Comparison of ENCODE assay signal across 8 mouse cellular contexts in the genomic region with DNA sequence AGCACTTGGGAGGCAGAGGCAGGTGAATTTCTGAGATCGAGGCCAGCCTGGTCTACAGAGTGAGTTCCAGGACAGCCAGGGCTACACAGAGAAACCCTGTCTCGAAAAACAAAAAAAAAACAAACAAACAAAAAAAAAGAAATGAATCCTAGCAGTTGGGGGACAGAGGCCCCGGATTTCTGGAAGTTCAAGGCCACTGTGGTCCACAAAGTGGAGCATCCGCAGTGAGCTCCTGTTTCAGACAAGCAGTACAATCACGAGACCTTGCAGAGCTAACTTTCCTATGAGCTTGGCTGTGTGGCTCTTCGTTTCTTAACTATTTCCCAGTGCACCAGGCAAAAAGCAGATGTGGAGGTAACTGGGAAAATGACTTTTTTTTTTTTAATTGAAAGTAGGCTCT. TPM values are rescaled to one million over a fixed set of nuclear protein-coding genes. Genes with fewer than 3 reads are reported as not detected.
DNase-seq lines count a peak whose midpoint lies in the region; ATAC-seq and TF ChIP-seq lines count a peak whose summit lies in the region.
"Not testable (repeated sequence)": the region's sequence is repeated elsewhere in the genome, so short reads cannot be mapped to it uniquely, and the experiment has no call there.
"Had no signal": no experiment of that assay in that cellular context is flagged by ENCODE, and none has a peak within 500 bp of the region (broad histone marks: within the 10 kb centered on the region; RNA-seq: fewer than 3 reads in every experiment).

No protein-coding gene starts in this region.

- not testable (repeated sequence) for ATAC-seq in heart, embryonic 14.5 days (ENCODE audit: insufficient number of reproducible peaks, insufficient read depth, low FRiP score, low read depth); intestine, embryonic 15.5 days; limb, embryonic 14.5 days (ENCODE audit: low FRiP score, low read depth); lung, postnatal 0 days; neural tube, embryonic 13.5 days (ENCODE audit: low read depth)

- peak overlapping the region; percentile 97 for H3K27ac ChIP-seq in forebrain, embryonic 10.5 days
- H3K27ac ChIP-seq in heart, embryonic 14.5 days (replicated peaks in 1 of 2; ENCODE audit: control insufficient read depth in 1 of 2, insufficient read depth in 1 of 2, low read depth in 2 of 2, low read length in 2 of 2); limb, embryonic 14.5 days (replicated peaks; ENCODE audit: low read depth, low read length); lung, postnatal 0 days (ENCODE audit: low read length): not testable (repeated sequence)
- 0 out of 2 replicates have a peak overlapping the region, but pooled peaks have one; percentile 10 for H3K27ac ChIP-seq in intestine, embryonic 15.5 days
- H3K27ac ChIP-seq in neural tube, embryonic 13.5 days (replicated peaks): peak overlapping the region; percentile 97

- H3K4me3 ChIP-seq in forebrain, embryonic 10.5 days: peak overlapping the region; percentile 98
- peak overlapping the region; percentile 91 to 99 for H3K4me3 ChIP-seq in heart, embryonic 14.5 days (ENCODE audit: control insufficient read depth in 1 of 2, insufficient read depth in 1 of 2, low read depth in 1 of 2, low read length in 2 of 2)
- peak overlapping the region; percentile 97 for H3K4me3 ChIP-seq in intestine, embryonic 15.5 days (replicated peaks)
- peak overlapping the region; percentile 97 for H3K4me3 ChIP-seq in limb, embryonic 14.5 days (replicated peaks; ENCODE audit: low read length)
- H3K4me3 ChIP-seq in lung, postnatal 0 days (ENCODE audit: low read depth, low read length): peak overlapping the region; percentile 86; the same call in 1 of the 2 replicates
- H3K4me3 ChIP-seq in neural tube, embryonic 13.5 days: peak overlapping the region; percentile 97

- H3K4me2 ChIP-seq in heart, embryonic 14.5 days (ENCODE audit: low read length): peak overlapping the region; percentile 95
- H3K4me2 ChIP-seq in intestine, embryonic 15.5 days (replicated peaks): peak overlapping the region; percentile 79
- peak overlapping the region; percentile 88 for H3K4me2 ChIP-seq in limb, embryonic 14.5 days (replicated peaks; ENCODE audit: low read depth, low read length, severe bottlenecking)
- H3K4me2 ChIP-seq in lung, postnatal 0 days (replicated peaks; ENCODE audit: low read depth, low read length): peak overlapping the region; percentile 82
- peak overlapping the region; percentile 99 for H3K4me2 ChIP-seq in neural tube, embryonic 13.5 days

- H3K9ac ChIP-seq in heart, embryonic 14.5 days (ENCODE audit: low read length); intestine, embryonic 15.5 days: not testable (repeated sequence)
- H3K9ac ChIP-seq in limb, embryonic 14.5 days (ENCODE audit: low read depth, low read length, severe bottlenecking): peak overlapping the region; percentile 95; the same call in 1 of the 2 replicates
- H3K9ac ChIP-seq in lung, postnatal 0 days (replicated peaks; ENCODE audit: low read depth): peak overlapping the region; percentile 93; the same call in 1 of the 2 replicates
- peak overlapping the region; percentile 88 for H3K9ac ChIP-seq in neural tube, embryonic 13.5 days

- TF ChIP-seq POLR2A in limb, embryonic 14.5 days (IDR thresholded peaks at IDR 0.05; ENCODE audit: borderline replicate concordance, extremely low read depth, insufficient read depth, insufficient read length): not testable (repeated sequence)

- peaks cover 71% of the 10 kb centered on the region for H3K36me3 ChIP-seq in forebrain, embryonic 10.5 days (replicated peaks)
- H3K36me3 ChIP-seq in heart, embryonic 14.5 days (ENCODE audit: control insufficient read depth, insufficient read depth, low read length): peaks cover 62% of the 10 kb centered on the region
- H3K36me3 ChIP-seq in intestine, embryonic 15.5 days: peaks cover 22% of the 10 kb centered on the region
- H3K36me3 ChIP-seq in limb, embryonic 14.5 days (ENCODE audit: control insufficient read depth, insufficient read depth, low read length): peaks cover 47% of the 10 kb centered on the region
- H3K36me3 ChIP-seq in lung, postnatal 0 days (ENCODE audit: insufficient read depth, low read length): peaks cover 11% of the 10 kb centered on the region; the same call in 1 of the 2 replicates
- H3K36me3 ChIP-seq in neural tube, embryonic 13.5 days: peaks cover 45% of the 10 kb centered on the region

- H3K27me3 ChIP-seq in forebrain, embryonic 10.5 days (ENCODE audit: poor library complexity, severe bottlenecking); heart, embryonic 14.5 days (ENCODE audit: control insufficient read depth, insufficient read depth, low read length); intestine, embryonic 15.5 days (replicated peaks); limb, embryonic 14.5 days (ENCODE audit: control insufficient read depth, insufficient read depth, low read length); lung, postnatal 0 days (replicated peaks; ENCODE audit: insufficient read depth, low read length); neural tube, embryonic 13.5 days: not testable (repeated sequence)

- peaks cover 39% of the 10 kb centered on the region for H3K4me1 ChIP-seq in forebrain, embryonic 10.5 days
- H3K4me1 ChIP-seq in heart, embryonic 14.5 days (ENCODE audit: control insufficient read depth in 2 of 2, insufficient read depth in 2 of 2, low read length in 2 of 2): peaks cover 7 to 27% of the 10 kb centered on the region in 2 experiments
- H3K4me1 ChIP-seq in intestine, embryonic 15.5 days (replicated peaks): peaks cover 26% of the 10 kb centered on the region
- H3K4me1 ChIP-seq in limb, embryonic 14.5 days (ENCODE audit: control insufficient read depth, insufficient read depth, low read length): peaks cover 13% of the 10 kb centered on the region
- peaks cover 13% of the 10 kb centered on the region; the same call in 1 of the 2 replicates for H3K4me1 ChIP-seq in lung, postnatal 0 days (ENCODE audit: insufficient read depth, low read depth, low read length)
- peaks cover 35% of the 10 kb centered on the region for H3K4me1 ChIP-seq in neural tube, embryonic 13.5 days (replicated peaks)

- peak; percentile 20 for DNase-seq in adrenal gland, adult 2 months
- not testable (repeated sequence) for DNase-seq in forebrain, embryonic 10.5 days (ENCODE audit: extremely low spot score, low spot score); limb, embryonic 14.5 days (ENCODE audit: low spot score); lung, postnatal 0 days (ENCODE audit: low spot score)

- H3K9me3 ChIP-seq in forebrain, embryonic 10.5 days; heart, embryonic 14.5 days (ENCODE audit: control insufficient read depth, low read length); intestine, embryonic 15.5 days; limb, embryonic 14.5 days (ENCODE audit: control insufficient read depth, low read length); lung, postnatal 0 days (ENCODE audit: low read length); neural tube, embryonic 13.5 days: not testable (repeated sequence)

- TF ChIP-seq CTCF in lung, postnatal 0 days (IDR thresholded peaks at IDR 0.05): not testable (repeated sequence)

- WGBS in forebrain, embryonic 10.5 days: 87% methylated on average over 6 of the region's 6 CpGs
- WGBS in heart, embryonic 14.5 days: 87% methylated on average over 6 of the region's 6 CpGs
- WGBS in intestine, embryonic 15.5 days: 75% methylated on average over 6 of the region's 6 CpGs
- 82% methylated on average over 6 of the region's 6 CpGs for WGBS in limb, embryonic 14.5 days
- WGBS in lung, postnatal 0 days: 80% methylated on average over 6 of the region's 6 CpGs
- WGBS in neural tube, embryonic 13.5 days: 86% methylated on average over 6 of the region's 6 CpGs

- not testable (repeated sequence) for TF ChIP-seq EP300 in lung, postnatal 0 days (IDR thresholded peaks at IDR 0.05)

RNA-seq across cellular contexts. Expression of a gene that starts 0.6 kb away (rescaled TPM):
- total RNA-seq in adrenal gland, adult 2 months (2021): 1,000 to 10,000 TPM; 1,627 to 1,685 TPM
- 619 and 1,322 TPM in 2 replicates for polyA plus RNA-seq in adrenal gland, adult 2 months (2012; rRNA removed)
- polyA plus RNA-seq in forebrain, embryonic 10.5 days (2016; fragmentation: Nextera tagmentation; extraction: Ambion mirVana): 879 and 899 TPM in 2 replicates
- polyA plus RNA-seq in heart, embryonic 14.5 days (2014; fragmentation: Nextera tagmentation; extraction: Ambion mirVana): 900 and 1,040 TPM in 2 replicates
- 957 and 992 TPM in 2 replicates for polyA plus RNA-seq in intestine, embryonic 15.5 days (2015; fragmentation: Nextera tagmentation; extraction: Ambion mirVana)
- 1,215 and 1,844 TPM in 2 replicates for polyA plus RNA-seq in limb, embryonic 14.5 days (2012; rRNA removed)
- 1,031 and 1,113 TPM in 2 replicates for polyA plus RNA-seq in limb, embryonic 14.5 days (2014; fragmentation: Nextera tagmentation; extraction: Ambion mirVana)
- polyA plus RNA-seq in lung, postnatal 0 days (2015; fragmentation: Nextera tagmentation; extraction: Ambion mirVana): 723 and 836 TPM in 2 replicates
- 787 and 800 TPM in 2 replicates for polyA plus RNA-seq in neural tube, embryonic 13.5 days (2015; fragmentation: Nextera tagmentation; extraction: Ambion mirVana)

RNA-seq across cellular contexts. Expression of a gene that starts 4.6 kb away (rescaled TPM):
- total RNA-seq in adrenal gland, adult 2 months (2021): 100 to 1,000 TPM; 148 to 164 TPM
- polyA plus RNA-seq in adrenal gland, adult 2 months (2012; rRNA removed): 327 and 373 TPM in 2 replicates
- 126 and 136 TPM in 2 replicates for polyA plus RNA-seq in forebrain, embryonic 10.5 days (2016; fragmentation: Nextera tagmentation; extraction: Ambion mirVana)
- polyA plus RNA-seq in heart, embryonic 14.5 days (2014; fragmentation: Nextera tagmentation; extraction: Ambion mirVana): 129 and 138 TPM in 2 replicates
- 121 and 132 TPM in 2 replicates for polyA plus RNA-seq in intestine, embryonic 15.5 days (2015; fragmentation: Nextera tagmentation; extraction: Ambion mirVana)
- polyA plus RNA-seq in limb, embryonic 14.5 days (2012; rRNA removed): 154 and 175 TPM in 2 replicates
- polyA plus RNA-seq in limb, embryonic 14.5 days (2014; fragmentation: Nextera tagmentation; extraction: Ambion mirVana): 152 and 156 TPM in 2 replicates
- polyA plus RNA-seq in lung, postnatal 0 days (2015; fragmentation: Nextera tagmentation; extraction: Ambion mirVana): 103 and 117 TPM in 2 replicates
- polyA plus RNA-seq in neural tube, embryonic 13.5 days (2015; fragmentation: Nextera tagmentation; extraction: Ambion mirVana): 143 and 153 TPM in 2 replicates

RNA-seq across cellular contexts. Expression of a gene that starts 16.4 kb away (rescaled TPM):
- total RNA-seq in adrenal gland, adult 2 months (2021): 100 to 1,000 TPM; 269 to 287 TPM
- polyA plus RNA-seq in adrenal gland, adult 2 months (2012; rRNA removed): 602 and 610 TPM in 2 replicates
- 295 and 303 TPM in 2 replicates for polyA plus RNA-seq in forebrain, embryonic 10.5 days (2016; fragmentation: Nextera tagmentation; extraction: Ambion mirVana)
- polyA plus RNA-seq in heart, embryonic 14.5 days (2014; fragmentation: Nextera tagmentation; extraction: Ambion mirVana): 189 and 209 TPM in 2 replicates
- 277 and 331 TPM in 2 replicates for polyA plus RNA-seq in intestine, embryonic 15.5 days (2015; fragmentation: Nextera tagmentation; extraction: Ambion mirVana)
- polyA plus RNA-seq in limb, embryonic 14.5 days (2012; rRNA removed): 363 and 431 TPM in 2 replicates
- 219 and 248 TPM in 2 replicates for polyA plus RNA-seq in limb, embryonic 14.5 days (2014; fragmentation: Nextera tagmentation; extraction: Ambion mirVana)
- polyA plus RNA-seq in lung, postnatal 0 days (2015; fragmentation: Nextera tagmentation; extraction: Ambion mirVana): 222 and 228 TPM in 2 replicates
- 347 and 358 TPM in 2 replicates for polyA plus RNA-seq in neural tube, embryonic 13.5 days (2015; fragmentation: Nextera tagmentation; extraction: Ambion mirVana)

RNA-seq across cellular contexts. Expression of a gene that starts 16.6 kb away (rescaled TPM):
- 10 to 100 TPM; 75.9 to 82.8 TPM for total RNA-seq in adrenal gland, adult 2 months (2021)
- 83.0 and 87.3 TPM in 2 replicates for polyA plus RNA-seq in adrenal gland, adult 2 months (2012; rRNA removed)
- polyA plus RNA-seq in forebrain, embryonic 10.5 days (2016; fragmentation: Nextera tagmentation; extraction: Ambion mirVana): 52.6 and 57.2 TPM in 2 replicates
- polyA plus RNA-seq in heart, embryonic 14.5 days (2014; fragmentation: Nextera tagmentation; extraction: Ambion mirVana): 79.3 and 85.7 TPM in 2 replicates
- polyA plus RNA-seq in intestine, embryonic 15.5 days (2015; fragmentation: Nextera tagmentation; extraction: Ambion mirVana): 60.5 and 65.8 TPM in 2 replicates
- polyA plus RNA-seq in limb, embryonic 14.5 days (2012; rRNA removed): 52.5 and 61.0 TPM in 2 replicates
- 60.3 and 61.7 TPM in 2 replicates for polyA plus RNA-seq in limb, embryonic 14.5 days (2014; fragmentation: Nextera tagmentation; extraction: Ambion mirVana)
- 56.1 and 62.4 TPM in 2 replicates for polyA plus RNA-seq in lung, postnatal 0 days (2015; fragmentation: Nextera tagmentation; extraction: Ambion mirVana)
- polyA plus RNA-seq in neural tube, embryonic 13.5 days (2015; fragmentation: Nextera tagmentation; extraction: Ambion mirVana): 46.7 and 46.9 TPM in 2 replicates

RNA-seq across cellular contexts. Expression of a gene that starts 18.2 kb away (rescaled TPM):
- total RNA-seq in adrenal gland, adult 2 months (2021): 1 to 10 TPM in 1 of 2 experiments, under 1 TPM in 1; 0.58 to 1.4 TPM
- polyA plus RNA-seq in adrenal gland, adult 2 months (2012; rRNA removed): 0.58 and 1.2 TPM in 2 replicates
- 34.1 and 48.4 TPM in 2 replicates for polyA plus RNA-seq in forebrain, embryonic 10.5 days (2016; fragmentation: Nextera tagmentation; extraction: Ambion mirVana)
- 0.42 and 2.0 TPM in 2 replicates for polyA plus RNA-seq in heart, embryonic 14.5 days (2014; fragmentation: Nextera tagmentation; extraction: Ambion mirVana)
- polyA plus RNA-seq in intestine, embryonic 15.5 days (2015; fragmentation: Nextera tagmentation; extraction: Ambion mirVana): 0.95 and 1.2 TPM in 2 replicates
- 98.9 and 127 TPM in 2 replicates for polyA plus RNA-seq in limb, embryonic 14.5 days (2012; rRNA removed)
- 91.5 and 103 TPM in 2 replicates for polyA plus RNA-seq in limb, embryonic 14.5 days (2014; fragmentation: Nextera tagmentation; extraction: Ambion mirVana)
- polyA plus RNA-seq in lung, postnatal 0 days (2015; fragmentation: Nextera tagmentation; extraction: Ambion mirVana): 98.7 and 112 TPM in 2 replicates
- polyA plus RNA-seq in neural tube, embryonic 13.5 days (2015; fragmentation: Nextera tagmentation; extraction: Ambion mirVana): 3.6 and 4.6 TPM in 2 replicates
- total RNA-seq: neutrophil, adult 5-6 weeks had no signal
